Mouse (Mus musculus) spleen, postnatal 4 days (tissue): ENCODE measurements around the gene Lztr1.
A peak's percentile ranks its signal among the peaks of the same experiment; 100 is the strongest.

Experiments
- DNase-seq, 2 experiments: peaks; one replicate each; pipeline ENCODE4 v3.0.0; 2022; ENCODE audit warnings: low spot score in 2 of 2

Lztr1 gene

DNA sequence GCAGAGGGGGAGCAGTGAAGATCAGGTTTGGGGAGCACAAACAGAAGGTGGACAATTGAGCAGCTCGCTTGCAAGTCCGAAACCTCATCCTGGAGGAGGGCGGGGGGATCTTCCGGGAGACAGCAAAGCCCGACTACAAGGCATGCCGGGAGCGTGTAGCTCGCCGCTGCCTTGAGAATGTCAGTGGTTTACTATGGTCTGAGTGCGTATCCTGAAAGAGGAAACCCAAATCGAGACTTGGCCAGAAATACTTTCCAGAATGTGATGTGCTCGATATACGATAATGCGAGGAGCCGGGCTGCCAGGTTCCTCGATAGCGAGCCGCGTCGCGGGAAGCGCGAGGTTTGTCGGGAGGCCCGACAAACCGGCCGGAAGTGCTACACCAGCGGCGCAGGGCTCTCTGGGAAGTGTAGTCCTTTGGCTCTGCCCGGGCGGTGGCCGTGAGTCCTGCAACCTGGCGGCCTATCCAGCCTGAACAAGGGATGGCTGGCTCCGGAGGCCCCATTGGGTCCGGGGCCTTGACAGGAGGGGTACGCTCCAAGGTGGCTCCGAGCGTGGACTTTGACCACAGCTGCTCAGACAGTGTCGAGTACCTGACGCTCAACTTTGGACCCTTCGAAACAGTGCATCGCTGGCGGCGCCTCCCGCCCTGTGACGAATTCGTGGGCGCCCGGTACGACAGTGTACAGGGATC, at the start of gene Lztr1:
Gene Lztr1, plus strand, starts transcription at position 143 of the 694 bp plus-strand sequence.
- peak; percentile 86 to 94 for DNase-seq

DNA sequence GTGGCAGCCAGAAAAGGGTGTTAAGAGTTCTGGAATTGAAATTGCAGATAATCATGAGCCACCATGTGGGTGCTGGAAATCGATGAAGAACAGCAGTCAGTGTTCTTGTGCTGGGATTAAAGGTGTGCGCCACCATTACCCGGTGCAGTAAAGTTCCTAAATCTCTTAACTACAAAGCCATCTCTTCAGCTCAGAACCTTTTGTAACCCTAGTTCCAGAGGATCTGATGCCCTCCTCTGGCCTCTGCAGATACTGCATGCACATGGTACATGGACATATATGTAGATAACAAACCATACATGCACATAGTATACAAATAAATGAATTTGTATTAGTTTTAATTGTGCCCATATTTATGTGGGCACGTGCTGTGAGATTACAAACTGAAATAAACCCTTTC, 48.2 kb upstream of the Lztr1 start:
- DNase-seq: peak; percentile 62 to 74

DNA sequence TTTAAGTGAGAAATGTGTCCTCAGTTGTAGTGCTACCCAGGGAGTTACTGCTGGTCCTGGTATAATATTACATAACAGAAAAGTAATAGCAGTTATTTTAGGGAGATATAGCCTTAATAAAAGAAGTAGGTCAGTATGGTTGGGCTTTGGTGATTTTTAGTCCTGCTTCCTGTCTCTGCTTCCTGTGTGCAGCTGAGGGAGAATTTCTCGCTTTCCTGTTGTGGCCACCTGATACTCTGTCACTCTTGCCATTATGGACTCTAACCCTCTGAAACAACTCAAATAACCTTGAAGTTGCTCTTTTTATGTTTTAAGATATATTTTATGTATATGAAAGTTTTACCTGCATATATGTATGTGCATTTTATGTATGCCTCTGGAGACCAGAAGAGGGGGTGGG, 46.9 kb upstream of the Lztr1 start:
- DNase-seq: no peak

DNA sequence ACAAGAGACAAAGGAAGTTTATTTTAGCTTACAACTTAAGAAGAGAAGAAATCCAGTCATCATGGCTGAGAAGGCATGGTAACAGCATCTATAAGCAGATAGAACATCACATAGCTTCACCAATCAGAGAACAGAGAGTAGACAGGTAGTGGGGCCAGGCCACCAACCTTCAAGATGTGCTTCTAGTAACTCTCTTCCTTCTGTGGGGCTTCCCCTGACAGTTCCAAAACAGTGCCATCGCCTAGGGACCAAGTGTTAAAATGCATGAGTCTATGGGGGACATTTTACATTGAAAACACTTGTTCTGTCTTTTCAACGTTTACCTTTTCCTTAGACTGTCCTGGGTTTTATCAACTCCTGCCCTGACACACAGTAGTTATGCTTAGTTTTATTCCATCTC, 45.3 kb upstream of the Lztr1 start:
- DNase-seq: no peak

DNA sequence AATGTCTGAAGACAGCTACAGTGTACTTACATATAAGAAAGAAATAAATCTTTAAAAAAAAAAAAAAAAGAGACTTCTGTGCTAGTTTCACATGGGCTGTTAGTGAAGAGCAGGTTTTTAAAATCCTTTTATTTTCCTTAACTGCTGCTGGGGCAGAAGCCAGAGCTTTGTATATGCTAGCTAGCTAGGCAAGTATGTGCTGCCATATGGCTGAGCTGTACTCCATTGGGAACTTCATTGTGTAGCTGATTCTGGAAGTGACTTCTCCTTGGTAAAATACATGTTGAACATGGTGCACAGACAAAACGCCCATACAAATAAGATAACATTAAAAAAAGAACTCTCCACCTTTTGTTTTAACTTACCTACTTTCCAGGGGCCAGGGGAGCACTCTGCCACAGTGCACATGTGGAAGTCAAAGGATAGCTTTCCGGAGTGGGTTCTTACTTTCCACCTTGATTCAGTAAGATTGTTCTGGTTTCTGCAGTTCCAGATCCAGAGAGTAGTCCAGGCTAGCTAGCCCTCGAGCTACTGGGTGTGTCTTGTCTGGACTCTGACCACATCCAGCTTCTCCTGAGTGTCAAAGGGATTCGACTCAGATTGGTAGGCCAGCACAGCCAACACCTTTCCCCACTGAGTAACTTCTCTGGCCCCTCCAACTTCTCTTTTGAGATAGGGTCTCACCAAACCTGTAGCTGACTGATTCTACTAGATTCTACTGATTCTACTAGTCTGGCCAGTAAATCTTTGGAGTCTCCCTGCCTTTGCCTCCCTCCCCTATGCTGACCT, 41.4 kb upstream of the Lztr1 start:
- DNase-seq: no peak

DNA sequence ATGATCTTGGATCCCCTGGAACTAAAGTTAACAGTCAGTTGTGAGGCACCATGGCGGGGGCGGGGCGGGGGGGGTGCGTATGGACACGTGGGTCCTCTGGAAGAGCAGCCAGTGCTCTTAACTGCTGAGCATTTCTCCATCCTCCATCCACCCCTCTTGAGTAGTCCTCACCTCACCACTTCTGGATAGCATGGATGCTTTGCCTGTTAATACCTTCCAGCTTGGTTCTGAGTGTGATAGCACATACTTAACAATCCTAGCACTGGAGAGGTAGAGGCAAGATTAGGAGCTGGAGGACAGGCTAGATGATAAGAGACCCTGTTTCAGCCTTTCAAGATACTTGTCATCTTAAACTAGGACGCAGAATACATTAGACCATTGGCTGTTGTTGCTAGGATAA, 36.0 kb upstream of the Lztr1 start:
- DNase-seq: no peak

DNA sequence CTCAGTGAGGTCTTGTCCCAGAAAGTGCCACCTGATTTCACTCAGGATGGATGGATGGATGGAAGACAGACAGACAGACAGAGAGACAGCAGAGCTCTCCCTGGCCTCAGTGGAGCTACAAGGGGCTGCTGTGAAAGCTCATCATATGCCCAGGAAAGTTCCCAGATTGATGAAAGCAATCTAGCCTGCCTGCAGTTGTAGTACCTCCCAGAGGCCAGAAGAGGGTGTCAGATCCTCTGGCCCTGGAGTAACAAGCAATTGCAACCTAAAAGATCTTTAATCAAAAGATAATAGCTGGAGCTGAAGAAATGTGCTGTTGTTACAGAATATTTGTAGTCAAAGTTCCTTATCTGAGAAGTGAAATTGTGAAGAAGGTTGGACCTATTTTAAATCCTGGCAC, 34.4 kb upstream of the Lztr1 start:
- peak in 1 of 2 experiments; percentile 22 for DNase-seq

DNA sequence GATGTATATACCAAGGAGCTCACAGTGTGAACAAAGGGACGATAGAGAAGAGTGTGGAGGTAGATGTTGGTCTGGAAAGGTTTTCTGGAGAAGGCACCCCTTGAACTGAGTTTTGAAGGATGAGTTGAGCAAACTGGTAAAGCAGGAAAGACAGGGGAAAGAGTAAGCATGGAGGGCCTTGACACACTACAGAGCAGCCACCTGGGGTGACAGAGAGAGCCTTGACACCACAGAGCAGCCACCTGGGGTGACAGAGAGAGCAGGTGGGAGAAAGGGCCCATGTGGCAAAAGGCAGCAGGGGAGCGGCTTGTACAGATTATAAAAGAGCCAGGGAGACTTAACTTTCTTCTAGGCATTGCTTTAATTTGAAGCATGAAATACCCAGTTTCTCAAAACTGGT, 33.7 kb upstream of the Lztr1 start:
- no peak for DNase-seq

DNA sequence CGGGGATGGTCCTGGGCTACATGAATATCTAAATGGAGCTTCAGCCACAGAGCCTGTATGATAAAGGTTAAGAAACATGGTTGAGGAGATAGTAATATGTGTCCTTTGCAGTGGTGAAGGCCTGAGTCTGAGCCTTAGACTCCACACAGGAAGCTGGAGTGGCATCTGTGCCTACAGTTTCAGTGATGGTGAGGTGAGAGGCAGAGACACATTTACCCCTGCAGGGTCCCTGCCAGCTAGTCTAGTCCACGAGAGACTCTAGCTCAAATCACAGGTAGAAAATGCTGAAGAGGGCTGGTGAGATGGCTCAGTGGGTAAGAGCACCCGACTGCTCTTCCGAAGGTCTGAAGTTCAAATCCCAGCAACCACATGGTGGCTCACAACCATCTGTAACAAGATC, 33.2 kb upstream of the Lztr1 start:
- no peak for DNase-seq

DNA sequence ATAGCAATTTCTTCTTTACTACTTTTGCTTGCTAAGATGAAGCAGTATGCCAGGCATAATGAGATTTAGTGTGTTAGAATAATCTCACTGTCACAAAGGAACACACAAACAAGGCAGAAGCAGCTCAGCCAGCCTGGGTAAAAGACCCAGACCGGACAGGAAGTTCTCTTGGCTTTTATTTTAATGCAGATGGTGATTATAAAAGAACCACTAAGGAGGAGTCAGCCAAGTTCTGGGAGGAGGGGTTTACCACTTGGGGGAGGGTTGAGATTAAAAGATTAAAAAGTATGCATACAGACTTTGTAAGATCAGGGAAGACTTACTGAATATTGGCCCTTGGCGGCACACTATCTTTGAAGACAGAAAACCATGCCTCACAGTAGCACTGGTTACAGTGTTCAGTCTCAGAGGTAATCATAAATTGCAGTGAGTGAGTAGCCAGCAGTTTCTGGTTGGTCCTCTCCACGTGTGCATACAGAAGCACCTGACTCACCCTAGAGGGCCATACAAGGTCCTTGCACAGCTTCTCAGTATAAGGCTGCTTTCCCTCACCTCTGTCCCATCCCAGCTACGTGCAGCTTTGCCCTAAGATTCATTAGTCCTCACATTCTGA, 30.1 kb upstream of the Lztr1 start:
- no peak for DNase-seq

DNA sequence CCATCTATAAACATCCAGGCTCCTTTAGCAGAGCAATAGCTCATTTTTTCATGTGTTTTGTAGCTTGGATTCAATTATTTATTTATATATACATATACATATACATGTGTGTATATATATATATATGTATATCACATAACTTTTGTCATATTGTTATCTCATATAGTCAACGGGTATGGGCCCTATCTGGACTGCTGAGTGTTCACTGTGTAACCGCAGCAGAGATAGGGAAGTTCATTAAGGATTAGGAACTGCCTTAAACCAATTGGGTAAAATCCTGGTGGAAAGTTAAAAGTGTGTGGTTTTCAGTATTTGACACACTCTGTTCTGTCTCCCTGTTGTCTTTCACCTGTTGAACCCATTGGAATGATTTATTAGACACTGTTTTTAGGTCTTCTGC, 27.0 kb upstream of the Lztr1 start:
- no peak for DNase-seq

DNA sequence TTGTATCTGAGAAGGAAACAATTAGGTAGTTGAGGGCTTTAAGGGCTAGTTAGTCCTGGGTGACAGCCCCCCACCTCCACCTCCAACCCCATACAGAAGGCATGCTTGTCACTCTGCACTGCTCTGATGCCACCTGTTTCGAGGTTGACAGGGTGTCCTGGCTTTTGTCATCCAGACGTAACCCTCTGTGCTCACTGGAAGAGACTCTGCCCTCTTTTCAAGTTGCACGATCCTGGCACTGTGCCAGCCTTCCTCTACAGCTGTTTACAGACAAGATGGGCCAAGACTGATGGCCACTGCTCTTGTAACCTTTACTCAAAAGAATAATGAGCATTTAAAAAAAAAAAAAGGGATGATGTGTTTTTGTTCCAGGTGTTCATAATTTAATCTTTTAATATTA, 22.0 kb upstream of the Lztr1 start:
- DNase-seq: no peak

DNA sequence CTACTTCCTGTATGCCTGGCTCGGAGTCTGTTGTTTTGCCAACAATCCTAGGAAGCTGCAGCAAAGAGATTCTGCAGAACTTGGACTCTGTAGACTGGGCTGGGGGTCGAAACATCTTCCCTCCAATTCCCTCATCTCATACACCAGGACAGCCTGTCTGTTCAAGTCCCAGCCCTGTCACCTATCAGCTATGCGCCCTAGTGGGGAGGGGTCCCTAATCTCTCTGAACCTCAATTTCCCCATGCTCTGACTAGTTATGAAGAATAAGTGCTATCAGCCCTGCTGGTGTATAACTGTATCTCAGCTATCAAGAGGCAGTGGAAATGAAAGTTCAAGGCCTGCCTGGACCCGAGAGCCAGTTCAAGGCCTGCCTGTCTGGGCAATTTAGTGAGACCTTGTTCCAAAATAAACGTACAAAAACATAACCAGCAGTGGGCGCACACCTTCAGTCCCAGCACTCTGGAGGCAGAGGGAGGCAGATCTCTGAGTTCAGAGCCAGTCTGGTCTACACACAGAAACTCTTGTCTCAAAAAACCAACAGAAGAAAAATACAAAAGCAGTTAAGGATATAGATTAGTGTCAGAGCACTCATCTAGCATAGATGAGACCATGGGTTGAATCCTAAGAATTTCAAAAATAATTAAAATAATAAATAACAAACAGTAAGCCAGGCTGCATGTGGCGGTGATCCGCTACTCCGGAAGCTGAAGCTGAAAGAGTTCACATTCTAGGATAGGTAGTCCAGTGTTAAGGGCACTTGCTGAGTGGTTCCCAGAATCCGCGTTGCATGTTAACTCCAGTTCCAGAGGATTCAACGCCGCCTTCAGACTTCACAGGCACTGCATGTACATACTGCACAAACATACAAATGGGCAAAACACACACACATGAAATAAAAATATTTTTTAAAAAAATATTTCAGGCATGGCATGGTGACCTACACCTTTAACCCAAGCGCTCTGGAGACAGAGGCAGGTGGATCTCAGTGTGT, 19.7 kb upstream of the Lztr1 start:
- DNase-seq: no peak

DNA sequence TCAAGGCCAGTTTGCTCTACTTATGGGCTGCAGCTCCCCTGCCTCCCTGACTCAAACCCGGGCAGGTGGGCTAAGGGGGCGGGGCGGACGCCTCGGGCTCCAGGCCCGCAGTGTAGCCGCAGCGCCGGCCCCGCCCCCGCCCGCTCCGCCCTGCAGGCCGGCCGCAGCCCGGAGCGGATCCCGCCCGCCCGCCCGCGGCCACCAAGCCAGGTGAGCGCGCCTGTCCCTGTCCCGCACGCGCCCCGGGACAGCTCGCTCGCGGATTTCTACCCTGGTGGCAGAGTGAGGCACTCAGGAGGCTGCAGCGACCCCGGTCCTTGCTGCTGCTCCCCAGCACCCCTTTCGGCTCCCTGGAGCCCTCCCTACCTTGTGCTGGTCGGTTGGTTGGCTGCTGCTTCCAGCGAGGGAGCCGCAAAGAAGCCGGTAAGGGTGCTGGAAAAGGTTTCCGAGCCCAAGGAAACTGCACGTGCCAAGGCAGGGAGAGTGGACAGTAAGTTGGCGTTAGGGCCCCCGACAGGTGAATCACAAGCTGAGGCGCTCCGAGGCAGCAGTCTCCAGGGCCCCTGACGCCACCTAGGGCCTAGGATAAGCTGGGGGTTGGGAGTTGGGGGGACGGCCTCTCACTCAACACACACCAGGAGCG, 18.9 kb upstream of the Lztr1 start, which contains the start of gene Aifm3:
Gene Aifm3, plus strand, starts transcription at position 143 of the 643 bp plus-strand sequence.
- DNase-seq: peak in 1 of 2 experiments; percentile 69

DNA sequence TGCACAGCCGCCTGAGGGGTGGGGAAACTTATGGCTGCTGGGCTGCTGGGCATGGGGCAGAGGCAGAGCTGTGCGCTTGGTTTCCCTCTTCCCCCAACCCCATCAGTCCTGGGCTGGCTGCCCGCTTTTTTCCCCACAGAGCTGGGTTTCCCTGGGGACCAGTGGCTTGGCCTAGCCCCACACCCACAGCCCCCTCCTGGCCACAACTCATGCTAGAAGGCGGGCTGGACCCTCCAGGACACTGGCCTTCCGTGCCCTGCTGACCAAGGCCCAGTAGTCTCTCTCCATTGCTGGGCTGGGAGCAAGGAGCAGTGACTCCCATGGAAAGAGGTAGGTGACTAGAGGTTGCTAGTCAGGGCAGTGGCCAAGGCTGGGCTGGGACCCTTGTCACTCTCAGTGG, 17.3 kb upstream of the Lztr1 start:
- no peak for DNase-seq

DNA sequence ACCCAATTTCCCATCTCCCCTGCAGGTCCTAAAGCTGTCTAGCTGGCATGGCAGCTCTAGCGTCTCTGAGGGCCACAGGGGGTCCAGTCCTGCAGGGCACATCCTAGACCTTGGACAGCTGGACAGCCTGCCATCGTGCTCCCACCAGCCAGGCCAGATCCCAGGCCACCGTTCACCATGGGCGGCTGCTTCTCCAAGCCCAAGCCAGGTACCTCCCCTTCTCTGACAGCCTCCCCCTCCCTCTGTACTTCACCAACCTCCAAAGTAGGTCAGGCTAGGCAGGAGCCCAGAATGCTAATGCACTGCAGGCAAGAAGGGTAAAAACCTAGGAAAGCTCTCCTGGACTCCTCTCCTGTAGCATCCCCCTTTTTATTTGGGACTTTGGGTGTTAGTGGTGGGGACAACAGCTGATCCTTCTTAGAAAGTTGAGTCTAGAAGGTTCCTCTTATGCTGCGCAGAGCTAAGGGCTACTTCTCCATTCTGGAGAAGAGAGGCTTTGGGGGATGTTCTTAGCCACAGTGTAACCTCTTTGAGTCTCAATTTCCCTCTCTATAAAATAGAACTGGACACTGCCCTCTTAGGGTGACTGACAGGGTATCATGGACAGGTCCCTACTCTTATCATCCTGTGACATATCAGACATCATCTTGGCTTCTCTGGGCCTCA, 16.5 kb upstream of the Lztr1 start:
- DNase-seq: no peak

DNA sequence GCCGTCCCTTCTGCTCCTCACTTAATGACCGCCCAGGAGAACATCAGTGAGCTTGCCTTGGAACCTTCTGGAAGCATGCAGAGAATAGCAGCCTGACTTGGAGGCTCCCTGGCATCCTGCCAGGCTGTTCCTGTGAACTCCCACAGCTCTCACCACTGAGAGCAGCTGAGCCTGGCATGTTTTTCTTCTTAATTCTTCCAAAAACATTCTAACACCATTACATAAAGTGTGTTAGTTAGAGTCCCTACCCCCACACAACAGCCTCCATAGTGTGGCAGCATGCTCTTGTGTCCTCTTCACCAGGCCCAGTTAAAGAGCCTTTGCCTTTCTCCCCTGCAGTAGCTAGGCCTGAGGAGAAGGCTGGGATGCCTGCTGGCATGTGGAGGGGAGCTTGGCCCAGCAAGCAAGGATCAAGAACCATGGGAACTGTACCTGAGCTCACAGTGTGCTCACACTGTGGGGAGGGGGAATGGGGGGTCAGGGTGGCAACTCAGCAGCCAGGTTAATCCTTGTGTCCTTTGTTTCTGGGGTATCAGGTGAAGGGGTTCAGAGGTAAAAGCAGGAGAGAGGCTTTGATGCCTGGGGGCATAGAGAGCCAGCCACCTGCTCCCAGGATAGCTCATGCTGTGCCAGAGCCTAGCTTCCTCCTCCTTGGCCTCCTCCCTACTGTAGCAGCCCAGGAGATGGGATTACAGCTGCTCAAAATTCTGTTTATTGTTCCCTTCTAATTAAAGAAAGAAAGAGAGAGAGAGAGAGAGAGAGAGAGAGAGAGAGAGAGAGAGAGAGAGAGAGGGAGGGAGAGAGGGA, 11.8 kb upstream of the Lztr1 start:
- DNase-seq: no peak

DNA sequence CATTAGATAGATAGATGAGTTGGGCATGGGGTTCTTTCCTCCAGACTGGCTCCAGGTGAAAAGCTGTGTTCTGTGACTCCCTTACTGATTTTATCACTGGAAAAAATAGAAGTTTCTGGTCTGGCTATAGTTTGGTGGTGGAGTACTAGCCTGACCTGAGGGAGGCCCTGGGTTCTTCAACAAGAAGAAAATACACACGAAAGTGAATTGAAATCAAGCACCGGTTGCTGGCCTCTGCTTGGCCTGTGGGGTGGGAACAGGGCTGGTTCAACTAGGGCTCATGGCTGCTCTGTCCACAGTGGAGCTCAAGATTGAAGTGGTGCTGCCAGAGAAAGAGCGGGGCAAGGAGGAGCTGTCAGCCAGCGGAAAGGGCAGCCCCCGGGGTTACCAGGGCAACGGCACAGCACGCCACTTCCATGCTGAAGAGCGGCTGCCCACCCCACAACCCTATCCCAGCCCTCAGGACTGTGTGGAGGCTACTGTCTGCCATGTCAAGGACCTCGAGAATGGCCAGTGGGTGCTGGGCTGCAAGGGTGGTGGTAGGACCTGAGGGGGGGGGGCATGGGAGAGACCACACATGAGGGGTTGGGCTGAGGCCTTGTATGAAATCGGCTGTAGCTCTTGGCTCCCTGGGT, 9.1 kb upstream of the Lztr1 start:
- DNase-seq: no peak

DNA sequence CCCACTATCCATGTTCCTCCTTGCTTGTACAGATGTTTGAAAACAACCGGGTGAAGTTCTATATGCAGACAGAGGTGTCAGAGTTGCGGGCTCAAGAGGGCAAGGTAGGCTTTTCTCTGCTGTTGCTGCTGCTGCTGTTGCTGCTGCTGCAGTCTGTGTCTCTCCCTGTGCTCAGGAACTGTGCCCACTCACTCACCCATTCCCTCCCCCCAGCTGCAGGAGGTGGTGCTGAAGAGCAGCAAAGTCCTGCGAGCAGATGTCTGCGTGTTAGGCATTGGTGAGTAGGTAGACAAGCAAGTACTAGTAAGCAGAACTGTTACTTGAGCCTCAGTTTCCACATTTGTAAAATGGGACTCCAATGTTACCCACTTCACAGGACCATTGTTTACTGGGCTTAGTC, 5.8 kb upstream of the Lztr1 start:
- DNase-seq: no peak
